Mouse (Mus musculus) urinary bladder, postnatal 14 days (tissue): ENCODE data around the gene St3gal3.

Experiments used
- DNase-seq: peaks from one replicate; pipeline ENCODE4 v3.0.0; 2021; ENCODE audit warnings: low spot score

The St3gal3 gene

DNA sequence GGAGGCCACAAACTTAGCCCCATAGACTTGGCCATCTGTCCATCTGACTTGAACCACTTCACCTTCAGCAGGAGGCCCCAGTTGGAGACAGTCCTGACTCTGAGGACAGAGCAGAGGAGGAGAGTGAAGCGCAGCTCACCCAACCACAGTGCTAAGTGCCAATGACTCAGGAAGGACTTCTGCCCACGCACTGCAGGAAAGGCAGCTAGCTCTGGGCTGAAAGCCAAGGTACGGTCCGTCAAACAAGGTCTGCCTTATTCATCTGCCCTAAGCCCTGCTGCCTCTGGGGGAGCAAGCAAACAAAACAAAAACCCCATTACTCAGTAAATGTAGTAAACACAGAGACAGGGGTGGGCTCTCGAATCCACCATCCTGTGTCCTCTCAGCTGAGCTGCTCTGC, 4.2 kb upstream of the St3gal3 start:
- peak; percentile 63 for DNase-seq

DNA sequence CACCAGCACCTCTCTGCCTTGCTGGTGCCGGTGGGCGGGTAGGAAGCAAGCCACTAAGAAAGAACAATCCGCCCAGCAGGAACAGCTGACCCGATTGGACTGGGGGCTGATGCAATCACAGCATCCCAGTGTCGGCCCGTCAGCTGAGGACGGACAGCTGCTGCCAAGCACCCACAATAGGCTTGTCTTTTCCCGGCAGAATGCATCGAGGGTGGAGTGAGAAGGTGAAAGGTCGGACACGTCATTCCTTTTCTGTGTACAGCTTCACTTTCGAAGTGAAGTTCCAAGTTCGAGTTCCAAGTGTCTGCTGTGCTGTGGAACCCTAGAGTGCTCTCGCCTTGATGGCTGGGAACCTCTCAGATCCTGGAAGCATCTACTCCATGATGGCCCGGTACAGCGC, 3.1 kb upstream of the St3gal3 start:
- DNase-seq: no peak

DNA sequence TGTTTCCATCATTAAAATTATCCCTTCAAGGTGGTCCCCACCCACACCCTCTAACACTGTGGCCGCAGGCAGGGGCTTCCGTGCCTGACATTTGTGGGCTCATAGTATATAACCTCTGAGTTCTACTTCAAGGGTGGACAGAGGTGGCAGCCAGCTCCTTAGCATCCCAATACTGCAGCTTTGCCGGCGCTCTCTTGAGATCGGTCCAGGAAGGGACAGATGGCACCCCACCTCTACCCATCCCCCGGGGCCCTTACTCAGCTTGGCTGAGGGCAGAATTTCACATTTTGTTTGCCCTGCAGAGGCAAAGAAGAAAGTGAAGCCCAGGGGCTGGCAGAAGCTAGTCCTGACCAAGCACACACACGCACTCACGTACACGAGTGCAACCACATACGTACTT, 2.6 kb upstream of the St3gal3 start:
- no peak for DNase-seq

DNA sequence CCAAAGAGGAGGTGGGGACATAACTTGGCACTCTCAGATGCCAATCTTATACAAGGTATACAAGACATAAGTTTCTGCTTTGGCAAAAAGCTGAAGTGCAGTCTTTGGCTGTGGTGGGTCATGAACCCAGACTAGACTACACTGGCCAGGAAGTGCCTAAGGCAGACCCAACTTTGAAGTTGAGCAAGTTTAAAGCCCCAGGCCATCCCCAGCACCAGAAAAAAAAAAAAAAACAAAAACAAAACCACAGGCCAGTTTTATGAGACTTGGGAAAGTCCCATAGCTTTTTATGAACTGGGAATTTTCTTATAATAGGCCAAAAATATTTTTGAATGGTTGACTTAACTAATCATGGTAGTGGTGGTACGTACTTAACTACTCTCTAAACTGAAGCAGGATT, 700 bp upstream of the St3gal3 start:
- DNase-seq: no peak

DNA sequence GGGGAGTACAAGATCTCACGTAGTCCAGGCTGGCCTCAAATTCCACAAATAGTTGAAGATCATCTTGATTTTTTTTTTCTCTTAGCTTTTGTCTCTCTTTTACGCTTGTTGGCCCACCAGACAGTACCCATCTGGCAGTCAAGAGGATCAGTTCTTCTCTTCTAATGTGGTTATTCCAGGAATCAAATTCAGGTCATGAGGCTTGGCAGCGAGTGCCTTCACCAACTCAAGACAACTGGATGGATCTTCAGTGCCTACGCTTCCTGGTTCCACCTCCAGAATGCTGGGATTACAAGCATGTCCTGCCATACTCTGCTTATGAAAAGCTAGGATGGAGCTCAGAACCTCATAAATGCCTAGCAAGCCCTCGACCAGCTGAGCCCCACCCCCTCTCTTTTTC, 3.4 kb downstream of the St3gal3 start:
- no peak for DNase-seq

DNA sequence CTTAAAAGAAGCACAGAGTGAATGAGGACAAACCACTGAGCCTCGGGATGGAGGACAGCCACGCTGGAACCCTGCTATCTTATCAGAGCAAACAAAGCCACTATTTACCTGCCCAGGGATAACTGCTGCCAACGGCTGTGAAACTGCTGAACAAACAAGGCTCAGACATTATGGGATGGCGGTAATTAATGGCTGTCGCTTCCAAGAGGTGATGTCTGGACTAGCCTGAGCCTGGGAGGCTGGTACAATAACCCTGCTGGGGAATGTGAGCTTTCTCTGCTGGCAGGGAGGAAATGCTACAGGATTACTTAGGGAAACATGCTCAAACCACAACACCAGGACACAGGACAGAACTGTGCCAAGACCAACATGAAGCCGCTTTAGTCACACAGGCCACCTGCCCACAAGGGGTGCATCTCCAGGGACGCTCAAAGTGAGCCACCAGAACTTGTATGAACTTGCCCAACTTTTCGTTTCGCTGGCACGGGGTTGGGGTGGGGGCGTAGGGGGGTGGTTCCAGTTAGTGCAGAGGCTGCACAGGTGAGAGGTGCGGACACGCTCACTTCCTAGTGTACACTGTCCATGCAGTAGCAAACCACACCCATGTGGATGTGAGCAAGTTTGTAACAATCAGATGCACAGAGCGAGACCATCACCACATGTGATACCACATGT, 11.5 kb downstream of the St3gal3 start:
- DNase-seq: peak; percentile 60

DNA sequence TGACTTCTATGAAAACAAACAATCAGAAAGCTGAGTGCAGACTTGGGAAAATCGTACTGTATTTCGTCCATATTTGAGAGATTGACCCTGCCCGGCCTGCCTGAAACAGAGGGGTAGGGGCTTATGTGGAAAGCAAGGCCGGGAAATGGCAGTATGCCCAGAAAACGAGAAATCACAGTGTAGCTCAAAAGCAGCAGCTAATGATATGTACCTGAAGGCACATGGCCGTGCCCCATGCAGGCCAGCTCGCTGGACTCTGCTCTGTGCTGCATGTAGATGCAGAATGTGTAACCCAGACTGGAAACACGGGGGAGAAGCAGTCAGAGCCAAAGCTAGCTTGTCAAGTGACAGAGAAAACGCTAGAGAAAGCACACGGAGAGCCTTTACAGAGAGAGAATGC, 12.6 kb downstream of the St3gal3 start:
- DNase-seq: no peak

DNA sequence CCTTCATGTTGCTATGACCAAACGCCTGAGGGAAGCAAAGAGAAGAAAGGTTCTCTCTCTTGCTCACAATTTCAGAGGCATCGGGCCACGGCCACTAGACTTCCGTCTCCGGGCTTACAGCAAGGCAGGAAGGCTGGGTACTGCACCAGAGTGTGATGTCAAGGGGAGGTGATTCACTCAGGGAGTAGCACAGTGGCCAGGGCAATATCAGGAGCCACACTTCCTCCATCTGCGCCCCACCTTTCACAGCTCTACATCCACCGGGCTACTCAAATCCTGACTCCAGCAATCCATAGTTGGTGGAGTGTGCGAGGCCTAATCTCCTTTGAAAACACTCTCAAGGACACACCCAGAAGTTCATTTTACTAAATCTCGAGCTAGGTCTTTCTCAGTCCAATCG, 17.1 kb downstream of the St3gal3 start:
- DNase-seq: no peak

DNA sequence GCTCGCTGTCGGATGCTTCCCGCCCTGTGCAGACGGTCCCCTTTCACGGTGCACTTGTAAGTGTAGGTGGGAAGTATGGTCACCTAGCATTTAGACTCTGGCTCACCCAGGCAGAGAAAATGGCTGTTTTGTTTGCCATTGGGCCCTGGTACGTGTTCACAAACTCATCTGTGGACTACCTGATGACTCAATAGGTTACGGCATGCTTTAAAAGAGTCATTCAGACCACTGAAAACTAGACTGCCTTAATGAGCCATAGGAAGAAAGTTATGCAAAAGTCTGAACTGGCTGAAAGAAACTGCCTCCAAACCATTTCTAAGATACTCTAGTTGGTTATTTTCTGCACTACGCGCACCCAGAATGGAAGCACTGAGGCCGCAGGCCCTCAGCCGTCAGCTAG, 18.6 kb downstream of the St3gal3 start:
- DNase-seq: no peak

DNA sequence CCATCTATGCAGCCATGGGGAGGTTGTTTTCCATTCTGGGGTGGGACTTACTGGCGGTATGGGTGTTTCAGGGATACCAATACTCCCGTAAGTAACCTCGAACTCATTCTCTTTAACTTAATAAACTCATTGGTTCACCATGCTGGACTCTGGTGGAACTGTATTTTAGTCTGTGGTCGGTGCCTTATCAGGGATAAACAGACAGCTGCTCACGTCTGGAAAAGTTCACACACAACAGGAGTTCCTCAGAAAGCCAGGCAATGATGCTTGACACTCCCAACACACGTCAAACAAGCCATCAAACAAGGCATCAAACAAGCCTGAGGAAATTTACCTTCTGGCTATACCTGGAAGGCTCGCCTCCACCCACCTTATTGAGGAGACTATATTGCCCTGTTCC, 19.6 kb downstream of the St3gal3 start:
- no peak for DNase-seq

DNA sequence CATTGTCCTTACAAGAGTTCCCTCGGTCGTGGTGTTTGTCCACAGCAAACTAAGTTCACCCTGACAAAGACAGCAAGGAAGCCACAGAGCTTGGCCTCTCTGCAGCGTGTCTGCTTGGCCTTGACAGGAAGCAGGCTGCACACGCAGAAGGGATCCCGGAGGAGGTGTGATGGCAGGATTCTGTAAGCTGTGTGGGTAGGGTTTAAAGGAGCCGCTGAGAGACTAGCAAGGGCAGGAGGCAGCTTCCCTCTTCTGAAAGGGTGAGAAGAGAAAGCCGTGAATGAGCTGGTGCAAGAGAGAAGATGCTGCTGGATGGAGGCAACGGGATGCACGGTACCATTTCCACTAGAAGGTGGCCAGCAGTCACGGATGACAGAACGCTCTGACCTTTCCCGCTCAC, 22.1 kb downstream of the St3gal3 start:
- no peak for DNase-seq

DNA sequence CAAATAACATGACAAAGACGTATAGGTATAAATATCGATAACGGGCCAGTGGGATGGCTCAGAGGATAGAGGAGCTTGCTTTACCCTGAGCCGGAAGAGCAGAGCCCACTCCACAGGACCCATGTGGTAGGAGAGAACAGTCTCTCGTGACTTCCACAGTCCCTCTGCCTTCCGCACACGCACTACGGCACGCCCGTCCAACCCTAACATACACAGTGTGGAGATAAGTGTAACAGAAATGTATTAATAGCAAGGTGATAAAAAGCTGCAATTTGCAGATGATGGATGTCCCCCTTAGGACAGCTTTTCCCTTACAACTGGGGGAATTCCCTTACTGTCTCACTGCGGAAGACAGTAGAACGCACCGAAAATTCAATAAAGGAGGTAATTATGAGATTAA, 25.1 kb downstream of the St3gal3 start:
- DNase-seq: no peak

DNA sequence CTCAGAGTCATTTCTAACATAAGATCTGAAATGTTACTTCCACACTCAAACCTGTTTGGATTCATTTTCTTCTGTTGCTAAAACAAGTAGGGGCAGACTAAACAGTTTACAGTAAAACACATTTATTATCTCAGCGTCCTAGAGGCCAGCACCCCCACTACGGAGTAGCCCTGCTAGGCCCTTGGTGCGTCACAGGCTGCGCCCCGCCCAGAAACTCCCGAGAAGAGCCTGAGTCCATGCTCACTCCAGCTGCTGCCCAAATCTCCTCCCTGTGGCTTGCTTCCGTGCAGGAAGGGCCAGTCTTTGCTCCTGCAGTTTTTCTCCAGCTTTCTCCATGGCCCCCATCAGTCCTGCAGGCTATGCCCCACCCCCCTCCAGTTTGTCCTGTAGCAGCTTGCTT, 25.9 kb downstream of the St3gal3 start:
- DNase-seq: peak; percentile 61

DNA sequence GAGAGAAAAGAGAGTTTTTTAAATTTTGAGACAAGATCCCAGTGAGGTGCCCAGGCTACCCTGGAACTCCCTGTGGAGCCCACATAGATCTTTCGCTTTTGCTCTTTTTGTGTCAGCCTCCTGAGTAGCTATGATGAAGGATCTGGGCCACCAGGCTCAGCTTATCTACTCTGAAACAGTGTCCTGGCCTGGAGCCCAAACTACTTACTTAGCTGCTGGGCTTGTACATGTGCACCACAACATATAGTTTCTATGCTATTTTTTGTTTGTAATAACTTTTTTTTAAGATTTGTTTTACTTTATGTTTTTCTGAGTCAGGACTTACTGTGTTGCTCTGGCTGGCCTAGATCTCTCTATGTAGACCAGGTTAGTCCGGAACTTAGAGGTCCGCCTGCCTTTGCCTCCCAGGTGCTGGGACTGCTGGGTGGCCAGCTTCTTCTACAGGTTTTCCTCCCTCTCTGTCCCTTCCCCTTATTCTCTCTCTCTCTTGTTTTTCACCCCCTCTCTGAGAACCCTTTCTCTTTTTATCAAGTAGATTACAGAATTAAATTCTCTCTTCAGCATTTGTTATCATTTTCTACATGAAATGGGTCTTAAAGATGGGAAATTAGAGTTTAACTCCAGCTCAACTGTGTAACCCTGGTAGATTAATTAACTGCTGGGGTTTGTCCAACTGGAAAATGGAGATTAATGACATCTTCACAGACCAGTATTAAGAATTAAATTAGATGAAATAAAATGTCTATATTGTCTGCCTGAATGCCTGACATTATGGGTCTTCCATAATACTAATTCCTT, 29.3 kb downstream of the St3gal3 start:
- no peak for DNase-seq

DNA sequence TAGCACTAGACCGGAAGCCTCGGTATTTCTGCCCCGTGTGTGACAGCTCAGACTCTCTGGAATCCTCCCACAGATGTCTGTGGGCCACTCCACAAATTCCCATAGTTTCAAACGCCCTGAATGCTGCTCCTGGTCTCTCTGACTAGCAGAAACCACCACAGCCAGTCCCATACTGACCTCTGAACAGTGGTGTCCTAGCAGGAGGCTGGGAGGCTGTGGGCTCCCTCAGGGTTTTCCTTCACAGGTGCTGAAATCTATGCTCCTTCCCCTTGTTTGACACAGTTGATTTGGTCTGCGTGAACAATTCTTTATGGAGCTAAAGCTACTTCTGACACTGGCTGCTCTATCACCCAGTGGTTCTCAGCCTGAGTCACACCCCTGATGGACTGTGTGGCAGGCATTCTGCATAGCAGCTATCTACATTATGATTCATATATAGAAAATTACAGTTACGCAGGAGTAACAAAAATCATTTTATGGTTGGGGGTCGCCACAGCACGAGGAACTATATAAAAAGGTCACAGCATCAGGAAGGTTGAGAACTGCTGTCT, 31.4 kb downstream of the St3gal3 start:
- no peak for DNase-seq

DNA sequence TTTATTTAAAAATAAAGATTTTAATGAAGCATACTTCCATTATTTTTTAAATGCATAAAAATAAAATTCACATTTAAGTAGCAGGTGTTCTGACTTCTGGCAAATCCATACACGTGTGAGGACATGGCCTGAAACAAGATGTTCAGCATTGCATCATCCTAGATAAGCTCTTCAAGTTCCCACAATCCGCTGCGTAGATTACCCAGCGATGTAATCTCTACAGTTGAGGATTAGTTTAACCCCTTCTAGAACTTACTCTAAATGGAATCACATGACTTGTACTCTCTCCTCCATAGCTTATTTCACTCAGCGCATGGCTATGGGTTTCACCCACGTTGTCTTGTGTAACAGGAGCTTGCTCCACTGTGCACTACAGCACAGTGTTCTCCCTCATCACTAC, 33.2 kb downstream of the St3gal3 start:
- no peak for DNase-seq

DNA sequence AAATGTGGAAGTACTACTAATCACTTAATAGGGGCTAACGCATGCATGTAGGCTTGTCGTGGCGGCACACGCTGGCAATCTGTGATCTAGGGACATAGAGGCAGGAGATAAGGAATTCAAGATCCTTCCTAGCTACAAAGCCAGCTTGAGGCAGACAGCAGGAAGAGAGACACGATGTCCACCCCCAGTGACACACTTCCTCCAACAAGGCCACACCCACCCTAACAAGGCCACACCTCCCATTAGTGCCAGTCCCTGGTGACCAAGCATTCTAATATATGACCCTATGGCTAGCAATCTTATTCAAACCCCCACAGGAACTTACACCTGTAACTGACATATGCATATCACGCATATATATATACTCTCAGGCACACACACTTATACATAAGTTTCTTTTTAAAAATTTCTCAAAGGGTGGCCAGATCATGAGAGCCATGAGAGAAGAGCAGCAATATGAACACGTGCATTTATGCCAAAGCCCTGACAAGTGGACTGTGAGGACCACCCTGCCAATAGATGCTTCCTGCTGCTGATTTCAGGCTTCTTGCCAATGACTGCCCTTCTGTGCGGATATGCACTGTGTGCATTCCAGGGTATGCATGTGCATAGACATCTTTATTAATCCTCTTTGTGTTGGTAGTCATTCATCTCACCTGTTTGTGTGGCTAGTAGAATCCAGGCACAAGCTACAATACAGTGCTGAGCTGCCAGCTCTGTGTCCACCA, 34.9 kb downstream of the St3gal3 start:
- no peak for DNase-seq

DNA sequence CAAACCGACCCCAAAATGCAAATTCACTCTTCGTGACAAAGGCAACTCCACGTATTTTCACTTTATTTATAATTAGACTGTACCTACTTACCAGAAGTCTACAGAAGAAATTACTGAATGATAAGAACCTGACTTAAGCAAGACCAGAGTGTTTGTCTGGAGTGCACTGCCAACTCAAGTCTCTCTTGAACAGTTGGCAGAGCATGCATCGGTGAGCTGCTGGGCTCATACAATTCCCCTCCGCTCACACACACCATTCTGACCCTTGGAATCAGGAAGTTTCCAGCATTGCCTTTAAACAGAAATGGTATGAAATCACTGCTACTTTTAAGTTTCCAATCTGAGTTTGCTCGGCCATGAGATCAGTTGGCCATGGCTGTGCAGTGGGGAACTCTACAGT, 36.1 kb downstream of the St3gal3 start:
- DNase-seq: no peak

DNA sequence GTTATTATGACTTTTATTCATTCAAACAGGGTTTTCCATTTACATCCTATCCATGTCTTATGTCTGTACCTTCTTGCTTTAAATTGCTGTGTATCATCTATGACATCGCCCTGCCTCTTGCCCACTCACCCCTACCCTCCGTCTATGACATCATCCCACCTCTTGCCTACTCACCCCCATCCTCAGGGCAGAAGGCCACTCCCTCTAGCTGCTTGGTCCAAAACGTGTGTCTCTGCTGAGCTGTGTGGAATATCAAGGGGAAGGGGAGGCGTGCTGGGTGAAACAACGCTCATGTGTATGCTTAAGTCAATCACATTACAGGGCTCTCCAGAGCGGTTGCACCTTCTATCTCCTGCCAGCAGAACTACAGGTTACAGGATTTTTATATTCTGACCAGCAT, 38.6 kb downstream of the St3gal3 start:
- no peak for DNase-seq

DNA sequence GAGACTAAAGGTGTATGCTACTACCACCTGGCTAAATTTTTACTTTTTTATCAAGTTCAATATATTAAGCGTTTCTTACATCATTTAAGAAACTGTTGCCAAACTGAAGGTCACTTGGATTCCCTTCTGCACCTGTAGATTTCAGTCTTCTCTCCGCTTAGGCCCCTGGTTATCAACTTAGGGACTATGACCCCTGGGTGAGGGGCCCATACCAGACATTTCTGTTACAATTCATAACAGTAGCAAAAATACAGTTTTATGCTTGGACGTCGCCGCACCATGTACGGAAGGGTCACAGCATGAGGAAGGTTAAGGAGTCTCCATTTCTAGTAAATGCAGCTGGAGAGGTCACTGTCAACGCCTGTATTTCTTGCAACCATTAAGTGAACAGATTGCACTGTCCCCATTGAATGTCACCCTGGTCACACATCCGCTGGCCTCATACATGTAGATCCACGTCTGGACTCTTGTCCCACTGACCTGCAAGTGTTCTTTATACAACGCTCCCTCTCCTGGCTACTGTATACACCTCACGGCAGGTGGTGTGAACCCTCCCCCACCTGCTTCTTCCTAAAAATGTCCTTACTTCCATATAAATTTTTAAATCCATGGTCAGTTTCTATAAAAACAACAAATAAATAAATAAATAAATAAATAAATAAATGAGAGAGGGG, 41.8 kb downstream of the St3gal3 start:
- no peak for DNase-seq

DNA sequence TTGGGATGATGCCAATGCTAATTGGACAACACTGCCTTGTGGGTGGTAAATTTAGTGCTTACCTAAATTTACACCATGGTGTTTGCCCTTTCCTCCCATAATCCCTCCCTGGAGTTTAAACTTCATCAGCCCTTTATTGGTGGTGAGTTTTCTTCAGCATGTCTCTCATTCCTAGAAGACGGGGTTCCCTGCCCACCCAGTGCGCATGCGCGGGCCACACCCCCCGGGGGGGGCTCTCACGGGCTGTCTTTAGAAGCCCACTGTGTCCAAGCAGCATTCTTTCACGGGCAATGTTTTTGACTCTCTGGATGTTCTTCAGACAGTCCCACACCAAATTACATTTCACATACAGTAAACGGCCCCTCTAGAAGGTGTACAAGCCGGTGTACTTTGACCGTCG, 44.3 kb downstream of the St3gal3 start:
- DNase-seq: no peak

DNA sequence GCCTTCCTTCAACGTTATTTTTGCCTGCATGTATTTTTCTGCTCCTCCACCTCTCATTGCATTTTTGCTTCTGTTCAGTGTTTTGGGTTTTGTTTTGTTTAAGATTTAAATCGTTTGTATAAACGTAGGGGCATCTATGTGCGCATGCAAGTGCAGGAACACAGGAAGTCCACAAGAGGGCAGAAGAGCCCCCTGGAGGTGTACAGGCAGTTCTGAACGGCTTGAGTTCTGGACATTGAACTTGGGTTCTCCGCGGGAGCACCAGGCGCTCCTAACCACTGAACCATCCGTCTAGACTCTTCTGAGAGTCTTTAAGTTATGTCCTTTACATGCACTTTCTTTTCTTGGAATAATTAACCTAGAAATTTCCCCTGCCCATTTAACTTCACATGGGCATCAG, 44.8 kb downstream of the St3gal3 start:
- DNase-seq: peak; percentile 40
